Mouse (Mus musculus) right cerebral cortex, postnatal 4 days (tissue): ENCODE measurements around the gene Ptprf.

Source experiments
- DNase-seq: peaks from one replicate; pipeline ENCODE4 v3.0.0-alpha.2; 2022

The Ptprf gene

GRCm38 (mm10) chr4:118281444-118282181, 9.6 kb downstream of the Ptprf start:
- no peak for DNase-seq

- no peak for DNase-seq
These were observed 10.7 kb downstream of the Ptprf start for GRCm38 (mm10) chr4:118280506-118280905.

DNA sequence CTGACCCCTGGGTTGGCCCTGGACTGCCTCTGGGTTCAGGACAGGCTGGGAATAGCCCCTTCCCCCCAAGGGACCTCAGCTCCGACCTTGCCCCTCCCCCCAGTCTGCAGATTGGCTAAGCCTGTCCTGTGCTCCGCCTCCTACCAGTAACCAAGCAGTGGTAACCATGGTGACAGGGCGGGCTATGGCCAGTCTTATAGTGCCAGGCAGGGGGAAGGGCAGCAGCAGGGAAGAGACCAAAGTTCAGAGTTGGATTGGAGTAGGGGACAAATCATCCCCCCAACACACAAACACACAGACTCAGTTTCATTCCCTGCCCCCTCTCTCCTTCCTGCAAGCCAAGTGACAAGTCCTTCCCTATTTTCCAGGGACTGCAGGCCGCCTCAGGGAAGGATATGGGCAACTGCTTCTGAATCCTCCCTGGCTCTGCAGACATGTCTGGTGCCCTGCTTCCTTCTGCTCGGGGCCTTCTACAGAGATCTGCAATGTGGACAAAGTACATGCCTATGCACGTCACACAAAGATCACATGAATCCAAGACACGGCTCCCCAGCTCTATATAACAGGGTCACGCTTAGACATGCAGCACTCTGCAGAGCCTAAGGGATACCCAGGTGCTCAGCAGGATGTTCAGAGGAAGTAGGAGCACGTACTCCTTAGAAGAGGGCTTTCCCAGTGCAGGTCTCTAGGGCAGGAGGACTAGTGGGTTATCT, 14.5 kb downstream of the Ptprf start:
- peak; percentile 80 for DNase-seq

DNA sequence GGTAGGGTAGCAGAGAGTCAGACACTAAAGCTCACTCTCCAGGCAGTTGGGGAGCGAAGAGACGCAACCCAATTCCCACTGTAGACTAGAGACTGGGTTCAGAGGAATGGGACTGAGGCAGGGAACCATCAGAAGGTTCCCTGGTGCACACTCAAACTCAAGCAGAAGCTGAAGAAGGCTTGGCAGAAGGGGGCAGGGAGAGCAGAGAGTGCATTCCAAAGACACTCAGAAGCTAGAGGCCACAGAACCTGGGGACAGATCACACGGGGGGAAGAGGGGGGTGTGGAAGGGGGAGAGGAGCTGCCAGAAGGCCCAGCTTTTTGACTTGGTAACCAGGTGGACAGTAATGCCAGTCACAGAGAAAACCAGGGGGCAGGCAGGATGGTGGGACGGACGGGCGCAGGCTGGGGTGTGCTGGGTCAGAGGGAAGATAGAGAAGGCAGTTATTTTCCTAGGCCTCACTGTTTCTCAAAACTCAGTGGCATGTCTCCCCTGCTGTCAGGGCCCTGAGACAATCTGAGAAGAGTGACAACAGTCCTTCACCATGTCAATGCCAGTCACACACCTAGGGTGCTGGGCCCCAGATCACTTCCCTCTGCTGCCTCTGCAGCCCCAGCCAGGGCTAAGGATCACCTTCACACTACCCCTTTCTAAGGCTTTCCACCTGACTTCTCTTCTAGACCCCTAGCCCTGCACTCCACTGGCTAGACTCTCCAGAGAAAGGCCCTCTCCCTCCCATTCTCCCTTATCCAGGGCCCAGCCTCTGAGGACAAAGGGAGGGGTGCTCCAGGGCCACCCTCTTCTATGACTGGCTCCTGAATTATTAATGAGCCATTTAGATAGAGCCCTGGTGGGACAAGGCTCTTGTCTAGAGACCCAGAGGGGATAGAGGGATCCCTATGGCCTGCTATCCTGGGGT, 15.3 kb downstream of the Ptprf start:
- no peak for DNase-seq

- DNase-seq: no peak
These were observed 16.7 kb downstream of the Ptprf start for GRCm38 (mm10) chr4:118274521-118274920.

- no peak for DNase-seq
These were observed 17.2 kb downstream of the Ptprf start for GRCm38 (mm10) chr4:118273998-118274397.

GRCm38 (mm10) chr4:118273545-118273944, 17.7 kb downstream of the Ptprf start:
- no peak for DNase-seq

DNA sequence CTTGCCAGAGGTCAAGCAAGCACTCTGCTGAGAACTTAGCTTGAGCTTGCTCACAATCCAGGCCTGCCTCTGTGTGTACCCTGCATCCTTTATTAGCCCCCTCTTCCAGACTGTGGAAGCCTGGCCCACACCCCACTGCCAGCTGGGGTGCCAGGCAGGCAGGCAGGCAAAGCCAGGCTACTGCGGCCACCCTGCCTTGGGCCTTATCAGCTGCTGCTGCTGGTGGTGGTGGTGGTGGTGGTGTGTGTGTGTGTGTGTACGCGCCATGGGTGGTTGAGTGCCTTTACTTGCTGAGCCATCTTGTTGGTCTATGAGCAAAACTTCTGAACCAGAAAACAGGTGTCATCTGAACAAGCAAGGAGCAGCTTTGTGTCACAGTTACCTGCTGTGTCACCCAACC, 18.3 kb downstream of the Ptprf start:
- no peak for DNase-seq

DNA sequence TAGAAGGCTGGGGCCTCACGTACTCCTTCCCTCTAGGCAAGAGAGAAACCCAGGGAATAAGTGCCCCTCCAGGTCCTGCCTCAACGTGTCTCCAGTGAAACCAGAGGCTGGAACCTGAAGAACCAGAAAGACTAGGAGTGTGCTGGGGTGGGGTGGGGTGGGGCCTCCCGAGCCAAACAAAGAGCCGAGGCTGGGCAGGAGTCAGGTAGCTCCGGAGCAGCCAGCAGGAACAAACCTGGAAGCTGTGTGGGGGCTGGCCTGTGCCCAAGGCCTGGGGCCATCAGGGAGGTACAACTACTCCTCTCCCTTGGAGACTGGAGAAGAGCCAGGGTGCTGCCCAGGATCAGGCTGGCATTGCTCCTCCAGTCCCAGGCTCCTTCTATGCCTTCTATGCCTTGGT, 18.9 kb downstream of the Ptprf start:
- no peak for DNase-seq

GRCm38 (mm10) chr4:118271556-118272074, 19.6 kb downstream of the Ptprf start:
- DNase-seq: no peak

GRCm38 (mm10) chr4:118270706-118271105, 20.5 kb downstream of the Ptprf start:
- DNase-seq: no peak

- DNase-seq: peak; percentile 49
These were observed 21.2 kb downstream of the Ptprf start for GRCm38 (mm10) chr4:118269999-118270398.

DNA sequence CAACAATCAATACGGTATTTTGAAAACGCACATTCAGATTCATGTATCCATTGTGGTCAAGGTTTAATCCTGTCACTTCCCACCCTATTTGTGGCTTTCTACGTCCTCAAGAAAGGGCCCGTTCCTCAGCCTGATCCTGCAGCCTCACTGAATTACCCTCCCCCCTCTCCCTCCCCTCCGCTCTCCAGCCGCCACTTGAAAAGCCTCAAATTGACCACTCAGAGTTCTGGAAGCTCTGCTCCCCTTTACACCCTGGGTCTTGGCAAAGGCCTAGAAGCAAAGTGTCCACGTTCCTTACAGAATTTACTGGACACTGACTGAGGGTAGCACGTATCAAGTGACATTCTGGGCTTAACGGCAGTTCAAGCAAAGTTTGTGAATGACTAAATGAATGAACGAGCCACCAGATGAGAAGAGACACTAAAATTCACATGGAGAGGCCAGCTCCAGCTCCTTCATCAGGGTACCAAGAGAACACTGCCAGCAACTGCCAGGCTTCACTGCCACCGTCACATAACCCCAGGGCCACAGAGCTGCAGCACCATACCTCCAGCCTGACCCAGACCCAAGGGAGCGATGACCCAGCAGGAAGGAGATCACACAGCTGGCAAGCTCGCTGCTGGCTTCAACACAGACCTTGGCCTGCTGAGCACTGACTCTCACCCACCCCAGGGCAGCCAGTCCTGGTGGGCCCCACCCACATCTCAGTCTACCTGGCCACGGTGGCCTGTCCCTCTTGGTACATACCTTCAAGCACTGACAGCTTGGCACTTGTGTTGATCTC, 22.6 kb downstream of the Ptprf start:
- no peak for DNase-seq

DNA sequence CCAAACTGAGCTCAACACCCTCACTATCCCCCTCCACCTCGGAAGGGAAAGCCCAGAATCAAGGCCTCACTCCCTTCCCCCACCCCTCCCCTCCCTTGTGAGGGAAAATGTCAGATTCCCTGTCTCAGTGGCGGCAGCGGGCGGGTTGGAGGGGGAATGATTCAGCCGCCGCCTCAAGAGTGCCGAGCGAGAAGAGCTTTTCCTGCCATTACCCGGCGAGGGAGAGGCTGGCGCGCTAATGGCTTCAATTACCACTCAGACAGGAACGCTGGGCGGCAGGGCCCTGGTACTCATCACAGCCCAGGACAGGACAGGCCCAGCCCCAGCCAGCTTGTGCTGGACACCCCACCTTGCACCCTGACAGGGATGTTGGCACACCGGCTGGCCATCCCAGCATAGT, 25.6 kb downstream of the Ptprf start:
- DNase-seq: peak; percentile 37

GRCm38 (mm10) chr4:118261771-118262473, 29.3 kb downstream of the Ptprf start:
- DNase-seq: no peak

- DNase-seq: no peak
These were observed 29.9 kb downstream of the Ptprf start for GRCm38 (mm10) chr4:118261291-118261690.

- peak; percentile 81 for DNase-seq
These were observed 30.5 kb downstream of the Ptprf start for GRCm38 (mm10) chr4:118260551-118261267.

- no peak for DNase-seq
These were observed 31.3 kb downstream of the Ptprf start for GRCm38 (mm10) chr4:118259782-118260463.

GRCm38 (mm10) chr4:118257977-118258376, 33.2 kb downstream of the Ptprf start:
- no peak for DNase-seq

GRCm38 (mm10) chr4:118257416-118257815, 33.8 kb downstream of the Ptprf start:
- no peak for DNase-seq
